Mouse (Mus musculus) limb, embryonic 15.5 days (tissue): Measurements from ENCODE around the gene Zc4h2. TPM values are rescaled to one million over a fixed set of nuclear protein-coding genes. Genes with fewer than 3 reads are reported as not detected.

ENCODE experiments used
- ATAC-seq: fragments of 200-750 bp; cut with Nextera tagmentation; 2 replicates; pipeline ENCODE4 v1.8.0; 2017; ENCODE audit warnings: low read depth, moderate TSS enrichment; ENCODE audit not compliant: insufficient number of reproducible peaks, low FRiP score, low TSS enrichment
- H3K27ac ChIP-seq: fragments of 300-500 bp; sonication (generic); 2 replicates; pipeline ENCODE4 v1.5.1; 2015; ENCODE audit warnings: moderate library complexity, mild to moderate bottlenecking, inconsistent platforms
- H3K27me3 ChIP-seq: fragments of 300-500 bp; sonication (generic); 2 replicates; pipeline ENCODE4 v1.6.1; 2015; ENCODE audit warnings: inconsistent platforms
- H3K36me3 ChIP-seq: fragments of 300-500 bp; sonication (generic); 2 replicates; pipeline ENCODE4 v1.6.1; 2015; ENCODE audit warnings: inconsistent platforms
- H3K4me1 ChIP-seq: fragments of 300-500 bp; sonication (generic); 2 replicates; pipeline ENCODE4 v1.6.1; 2015; ENCODE audit warnings: inconsistent platforms
- H3K4me2 ChIP-seq: fragments of 300-500 bp; sonication (generic); 2 replicates; pipeline ENCODE4 v1.6.1; 2015; ENCODE audit warnings: mild to moderate bottlenecking, inconsistent platforms
- H3K4me3 ChIP-seq: fragments of 300-500 bp; sonication (generic); 2 replicates; pipeline ENCODE4 v1.5.1; 2015; ENCODE audit warnings: mild to moderate bottlenecking, inconsistent platforms
- H3K9ac ChIP-seq: fragments of 300-500 bp; sonication (generic); 2 replicates; pipeline ENCODE4 v1.6.1; 2015; ENCODE audit warnings: inconsistent platforms
- H3K9me3 ChIP-seq: fragments of 300-500 bp; sonication (generic); 2 replicates; pipeline ENCODE4 v1.6.1; 2016; ENCODE audit warnings: inconsistent platforms
- WGBS: fragments of 180-500 bp; shearing (Covaris S2); methylation state at CpG from one replicate; pipeline ENCODE4 v1.1.7; 2015; 5-methylcytosine and 5-hydroxymethylcytosine counted together
- polyA plus RNA-seq: library from polyadenylated mRNA; unstranded; fragments of >200 nt; fragmentation: Nextera tagmentation; extraction: Ambion mirVana; gene quantifications from 2 replicates; pipeline ENCODE4 v1.2.1, GENCODE M21; 2015

Gene Zc4h2
- polyA plus RNA-seq = 17.8 and 19.6 TPM in 2 replicates

DNA sequence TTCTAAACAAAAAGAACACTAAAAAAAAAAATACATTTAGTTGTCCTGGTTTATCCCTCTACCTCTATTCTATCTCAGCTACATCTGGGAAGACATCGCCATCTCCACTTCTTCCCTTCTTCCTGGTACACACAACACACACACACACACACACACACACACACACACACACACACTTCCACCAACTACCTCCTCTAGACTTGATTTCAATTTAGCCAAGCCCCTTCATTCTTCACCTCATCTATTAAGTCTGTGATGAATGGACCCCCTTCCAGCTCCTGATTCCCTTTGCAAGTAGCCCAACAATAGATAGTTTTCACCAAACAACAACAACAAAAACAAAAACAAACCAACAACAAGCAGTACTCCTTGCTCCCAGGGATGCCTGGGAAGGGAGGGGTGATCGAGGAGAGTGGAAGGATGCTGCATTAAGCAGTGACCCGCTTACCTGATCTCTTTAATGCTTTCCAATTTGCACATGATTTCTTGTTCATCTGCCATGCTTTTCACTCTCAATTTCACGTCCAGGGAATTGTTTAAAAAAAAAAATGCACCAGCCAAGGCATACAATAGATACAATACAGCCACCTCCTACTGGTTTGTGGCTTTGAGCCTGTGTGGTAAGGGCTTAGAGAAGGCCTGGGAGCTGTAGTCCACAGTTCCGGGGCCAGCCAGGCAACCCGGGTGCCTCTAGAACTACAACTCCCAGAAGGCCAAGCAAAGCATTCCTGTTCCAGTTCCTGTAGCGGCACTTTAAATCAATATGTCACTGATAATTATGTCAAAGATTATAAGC is at the start of gene Zc4h2:
Gene Zc4h2 (minus strand): TSS at position 706 of the 796 bp plus-strand sequence.
- H3K4me3 ChIP-seq = peak within 1 kb of the TSS; percentile 47
- peak within 1 kb of the TSS; percentile 38 for H3K4me2 ChIP-seq
- no peaks in the 10 kb centered on the region for H3K9me3 ChIP-seq
- WGBS = 22% methylated on average over 7 of the region's 7 CpGs
- no peak within 1 kb of the TSS; the same call in 1 of the 2 replicates for H3K9ac ChIP-seq
- no peak within 1 kb of the TSS; the same call in 1 of the 2 replicates for H3K27ac ChIP-seq
- no peaks in the 10 kb centered on the region for H3K27me3 ChIP-seq
- peak; percentile 84; the same call in 1 of the 2 replicates for ATAC-seq
- no peaks in the 10 kb centered on the region for H3K4me1 ChIP-seq
- H3K36me3 ChIP-seq = no peaks in the 10 kb centered on the region

DNA sequence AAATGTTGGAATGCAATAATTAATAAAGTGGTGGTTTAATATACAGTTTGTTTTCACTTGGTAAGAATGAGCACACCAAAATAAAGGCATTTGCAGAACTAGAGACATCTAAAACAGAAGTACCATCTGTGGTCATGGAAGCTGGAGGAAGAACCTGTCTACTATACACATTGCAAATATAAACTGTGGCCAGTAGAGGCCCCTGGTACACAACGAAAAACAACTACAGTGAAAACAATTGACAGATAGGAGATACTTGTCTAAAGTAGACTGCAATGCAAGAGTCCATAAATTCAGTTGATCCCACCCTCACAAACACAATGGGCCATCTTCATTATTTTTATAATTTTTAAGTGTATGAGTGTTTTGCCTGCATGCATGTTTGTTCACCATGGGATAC is 28.8 kb upstream of the Zc4h2 start:
- Histone ChIP-seq H3K9me3 (no peaks in the 10 kb centered on the region), H3K36me3 (no peaks in the 10 kb centered on the region), H3K27ac (no peak overlapping the region), H3K4me2 (no peak overlapping the region), H3K4me3 (no peak overlapping the region), H3K4me1 (no peaks in the 10 kb centered on the region), H3K27me3 (0 out of 2 replicates have a peak, but pooled peaks cover 1% of the 10 kb centered on the region), H3K9ac (no peak overlapping the region)
- 45% methylated on average over 1 of the region's 1 CpGs for WGBS
- ATAC-seq = no peak

DNA sequence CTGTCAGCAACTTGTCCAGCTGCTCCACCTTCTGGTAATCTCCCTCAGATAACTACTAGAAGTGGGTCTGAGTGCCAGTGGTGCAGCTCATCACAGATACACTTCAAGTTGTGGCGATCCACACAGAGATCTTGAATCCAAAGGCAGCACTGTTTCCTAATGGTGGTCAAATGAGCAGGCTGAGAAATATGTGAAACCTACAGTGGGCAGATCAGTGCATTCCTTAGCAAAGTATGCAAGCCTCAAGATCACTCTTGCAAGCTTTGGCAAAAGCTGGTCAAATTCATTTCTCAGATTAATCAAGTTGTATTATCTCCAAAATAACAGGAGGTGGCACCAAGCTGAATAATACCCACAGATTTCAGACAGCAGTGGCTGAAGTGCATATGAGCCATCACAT is 23.9 kb upstream of the Zc4h2 start:
- no peak overlapping the region for H3K9ac ChIP-seq
- no peak for ATAC-seq
- no peak overlapping the region for H3K4me3 ChIP-seq
- 83% methylated on average over 1 of the region's 1 CpGs for WGBS
- 0 out of 2 replicates have a peak, but pooled peaks cover 2% of the 10 kb centered on the region for H3K27me3 ChIP-seq
- no peak overlapping the region for H3K4me2 ChIP-seq
- no peaks in the 10 kb centered on the region for H3K36me3 ChIP-seq
- no peak overlapping the region for H3K27ac ChIP-seq
- no peaks in the 10 kb centered on the region for H3K9me3 ChIP-seq
- H3K4me1 ChIP-seq = no peaks in the 10 kb centered on the region

DNA sequence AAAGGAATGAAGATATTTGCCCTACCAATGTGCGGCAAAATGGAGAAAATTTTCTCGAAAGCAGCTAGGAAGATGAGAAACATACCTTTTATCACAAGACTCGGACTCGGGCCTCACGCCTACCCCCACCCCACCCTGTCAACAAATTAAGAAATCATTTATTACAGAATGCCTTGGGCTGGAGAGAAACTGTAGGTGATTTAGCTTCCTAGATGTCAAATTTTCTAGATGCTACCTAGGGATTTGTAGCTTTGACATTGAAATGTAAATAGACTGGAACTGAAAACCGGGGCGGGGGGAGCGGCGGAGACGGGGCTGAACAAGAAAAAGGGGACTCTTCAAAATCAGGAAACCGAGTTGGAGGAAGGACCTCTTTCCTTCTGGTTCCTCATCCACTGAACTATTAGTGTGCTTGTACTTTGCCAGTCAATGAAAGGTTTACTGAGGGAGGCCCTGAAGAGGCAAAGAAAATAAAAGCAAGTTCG is 333 bp upstream of the Zc4h2 start:
- Histone ChIP-seq H3K4me1 (no peaks in the 10 kb centered on the region), H3K36me3 (no peaks in the 10 kb centered on the region), H3K4me2 (peak overlapping the region; percentile 38), H3K4me3 (peak overlapping the region; percentile 47), H3K9me3 (no peaks in the 10 kb centered on the region), H3K27ac (no peak overlapping the region; the same call in 1 of the 2 replicates), H3K9ac (no peak overlapping the region; the same call in 1 of the 2 replicates), H3K27me3 (no peaks in the 10 kb centered on the region)
- WGBS = 23% methylated on average over 12 of the region's 12 CpGs
- no peak for ATAC-seq

DNA sequence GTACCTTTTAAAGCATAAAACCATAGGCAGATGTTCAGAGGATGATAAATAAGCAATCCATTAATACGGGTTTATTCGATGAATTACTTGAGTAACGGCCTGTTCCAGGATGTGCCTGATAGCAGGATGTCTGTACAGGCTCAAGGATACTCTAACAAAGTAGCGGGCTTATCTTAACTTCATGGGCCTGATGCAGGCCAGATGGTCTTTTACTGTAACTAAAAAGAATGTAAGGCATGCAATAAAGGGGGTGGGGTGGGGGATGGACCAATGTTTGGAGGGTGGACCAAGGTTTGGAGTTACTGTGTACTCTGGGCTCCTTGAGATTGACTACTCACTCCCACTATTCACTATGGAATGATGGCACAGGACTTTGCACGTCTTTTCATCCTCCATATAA is 57.7 kb downstream of the Zc4h2 start:
- Histone ChIP-seq H3K27me3 (no peaks in the 10 kb centered on the region), H3K4me3 (no peak overlapping the region), H3K27ac (no peak overlapping the region), H3K4me2 (no peak overlapping the region), H3K36me3 (no peaks in the 10 kb centered on the region), H3K4me1 (no peaks in the 10 kb centered on the region), H3K9ac (no peak overlapping the region), H3K9me3 (no peaks in the 10 kb centered on the region)
- no peak for ATAC-seq
- 64% methylated on average over 5 of the region's 5 CpGs for WGBS

Other genes with a start within 250 kb of the Zc4h2 start
- 11.9 and 12.5 TPM in 2 replicates for gene Amer1, start 213.6 kb downstream of the Zc4h2 start, polyA plus RNA-seq
- gene Asb12, start 100.5 kb downstream of the Zc4h2 start, polyA plus RNA-seq = 0.15 and 0.87 TPM in 2 replicates
- not detected in 2 replicates for gene Pfn5, start 100.4 kb downstream of the Zc4h2 start, polyA plus RNA-seq
- 2.7 and 4.1 TPM in 2 replicates for gene Zc3h12b, start 53.2 kb upstream of the Zc4h2 start, polyA plus RNA-seq